Mouse (Mus musculus): ENCODE data around the gene Hapln2. TPM values are rescaled to one million over a fixed set of nuclear protein-coding genes. Genes with fewer than 3 reads are reported as not detected.

Hapln2 gene
- total RNA-seq (2021): not detected
- long read RNA-seq, experiment 1: 0 reads
- long read RNA-seq, experiment 2: 0 reads

DNA sequence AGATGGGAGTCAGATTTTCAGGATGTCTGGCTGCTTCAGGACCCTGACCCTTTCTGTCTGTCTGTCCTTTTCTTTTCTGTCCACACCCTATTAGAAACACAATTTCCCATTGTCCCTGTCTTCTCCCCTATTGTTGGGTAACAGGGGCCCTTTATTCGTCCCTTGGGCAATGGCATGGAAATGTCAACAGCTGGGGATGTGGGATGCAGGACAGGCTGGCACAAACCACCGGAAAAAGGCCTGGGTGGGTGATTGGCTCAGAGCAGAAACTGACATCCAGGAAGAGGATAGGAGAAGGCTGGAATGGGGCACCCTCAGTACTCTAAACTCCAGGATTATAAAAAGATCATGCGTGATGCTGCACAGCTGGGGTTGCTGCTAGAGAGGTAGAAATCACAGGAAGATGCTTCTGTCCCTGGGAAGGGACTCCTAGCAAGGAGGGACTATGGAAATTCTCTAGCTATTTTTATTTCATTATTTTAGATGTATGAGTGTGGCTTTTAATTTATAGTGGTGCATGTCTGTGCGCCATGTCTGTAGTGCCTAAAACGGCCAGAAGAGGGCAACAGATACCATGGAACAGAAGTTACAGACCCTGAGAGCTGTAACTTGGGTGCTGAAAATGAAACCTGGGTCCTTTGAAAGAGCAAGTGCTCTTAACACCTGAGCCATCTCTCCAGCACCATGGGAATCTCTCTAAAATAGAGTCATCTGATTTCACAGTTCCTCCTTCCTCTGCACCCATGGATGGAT lies at the start of gene Hapln2:
TSS of gene Hapln2 (minus strand) at position 150 of the 753 bp plus-strand sequence.
- DNase-seq: no peak

DNA sequence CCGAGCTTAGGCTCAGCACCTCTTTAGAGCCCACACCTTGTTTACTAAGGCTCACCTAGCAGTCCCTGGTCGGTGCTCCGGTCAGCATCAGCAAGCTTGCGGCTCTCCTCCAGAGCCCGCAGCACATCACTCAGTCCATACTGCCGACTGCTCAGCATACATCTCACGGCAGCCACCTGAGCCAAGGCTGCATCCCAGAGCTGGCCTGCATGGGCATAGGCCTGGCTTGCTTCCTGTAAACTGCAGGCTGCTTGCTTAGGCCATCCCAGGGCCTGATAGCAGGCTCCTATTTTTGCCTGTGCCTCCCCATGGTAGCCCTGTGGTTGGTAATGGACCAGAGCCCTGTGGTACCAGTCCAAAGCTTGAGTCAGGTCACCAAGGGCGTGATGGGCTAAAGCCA lies 47.4 kb upstream of the Hapln2 start:
- DNase-seq: no peak

DNA sequence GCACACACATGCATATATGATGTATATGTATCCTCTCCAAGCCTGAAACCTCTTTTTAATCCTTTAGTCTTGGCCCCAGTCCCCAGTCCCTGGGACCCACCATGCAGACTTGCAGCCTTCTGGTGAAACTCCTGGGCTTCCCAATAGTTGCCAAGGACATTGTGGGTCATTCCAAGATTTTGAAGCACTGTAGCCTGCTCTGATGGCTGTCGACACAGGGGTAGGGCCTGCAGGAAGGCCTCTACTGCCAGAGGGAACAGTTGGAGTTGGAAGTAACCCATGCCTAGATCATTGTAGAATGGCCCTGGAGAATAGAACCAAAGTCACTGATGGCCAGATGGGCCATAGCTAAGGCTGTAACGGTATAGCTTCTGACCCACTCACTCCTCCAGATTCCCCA lies 47.0 kb upstream of the Hapln2 start:
- DNase-seq: no peak

DNA sequence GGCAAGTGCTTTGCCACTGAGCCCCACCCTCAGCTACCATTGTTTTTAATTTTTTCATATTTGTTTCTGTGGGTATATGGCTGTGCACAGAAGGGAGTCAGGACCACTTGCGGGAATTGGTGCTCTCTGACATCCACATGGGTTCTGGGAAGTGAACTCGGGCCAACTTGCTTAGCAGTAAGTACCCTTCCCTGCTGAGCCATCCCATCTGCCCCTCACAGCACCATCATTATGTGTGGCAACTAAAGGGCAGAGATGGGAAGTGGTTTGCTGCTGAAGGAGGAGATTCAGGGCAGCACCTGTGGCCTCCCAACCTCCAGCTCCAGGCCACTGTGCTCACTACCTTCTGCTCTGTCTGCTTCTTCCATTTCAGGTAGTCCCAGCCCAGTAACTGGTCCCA lies 46.2 kb upstream of the Hapln2 start:
- DNase-seq: no peak

DNA sequence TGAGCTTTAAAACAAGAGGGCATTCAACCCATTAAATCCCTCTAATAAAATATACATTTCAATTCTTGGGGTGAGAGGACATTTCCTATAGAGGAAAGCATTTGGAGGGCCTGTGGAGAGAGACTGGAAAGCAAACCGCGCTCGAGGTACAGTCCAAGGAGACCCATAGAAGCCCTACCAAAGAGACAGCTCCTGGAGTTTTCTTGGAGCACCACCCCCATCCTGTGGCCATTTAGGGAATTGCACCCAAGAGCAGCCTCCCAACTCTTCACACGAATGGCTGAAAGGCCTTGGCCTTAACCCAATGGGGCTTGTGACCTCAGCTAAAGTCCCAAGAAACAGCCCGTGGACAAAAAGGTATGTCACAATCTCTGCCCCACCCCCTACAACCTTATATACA lies 44.4 kb upstream of the Hapln2 start:
- peak; percentile 87 for DNase-seq

DNA sequence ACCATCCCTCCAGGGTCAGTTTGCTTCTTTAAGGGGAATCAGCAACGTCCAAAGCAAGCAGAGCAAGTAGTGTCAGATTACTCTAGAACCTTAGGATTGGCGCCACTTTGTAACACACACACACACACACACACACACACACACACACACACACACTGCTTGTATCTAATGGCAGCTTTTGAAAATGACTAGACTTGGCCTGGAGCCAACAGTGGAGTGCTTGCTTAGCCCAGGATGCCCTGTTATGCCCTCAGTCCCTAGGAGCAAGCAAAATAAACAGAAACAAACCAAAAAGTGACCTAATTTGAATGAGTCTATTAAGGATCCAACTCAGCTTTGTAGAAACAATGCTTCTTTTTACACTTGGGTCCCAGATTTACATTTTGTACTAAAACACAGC lies 41.0 kb upstream of the Hapln2 start:
- DNase-seq: no peak

DNA sequence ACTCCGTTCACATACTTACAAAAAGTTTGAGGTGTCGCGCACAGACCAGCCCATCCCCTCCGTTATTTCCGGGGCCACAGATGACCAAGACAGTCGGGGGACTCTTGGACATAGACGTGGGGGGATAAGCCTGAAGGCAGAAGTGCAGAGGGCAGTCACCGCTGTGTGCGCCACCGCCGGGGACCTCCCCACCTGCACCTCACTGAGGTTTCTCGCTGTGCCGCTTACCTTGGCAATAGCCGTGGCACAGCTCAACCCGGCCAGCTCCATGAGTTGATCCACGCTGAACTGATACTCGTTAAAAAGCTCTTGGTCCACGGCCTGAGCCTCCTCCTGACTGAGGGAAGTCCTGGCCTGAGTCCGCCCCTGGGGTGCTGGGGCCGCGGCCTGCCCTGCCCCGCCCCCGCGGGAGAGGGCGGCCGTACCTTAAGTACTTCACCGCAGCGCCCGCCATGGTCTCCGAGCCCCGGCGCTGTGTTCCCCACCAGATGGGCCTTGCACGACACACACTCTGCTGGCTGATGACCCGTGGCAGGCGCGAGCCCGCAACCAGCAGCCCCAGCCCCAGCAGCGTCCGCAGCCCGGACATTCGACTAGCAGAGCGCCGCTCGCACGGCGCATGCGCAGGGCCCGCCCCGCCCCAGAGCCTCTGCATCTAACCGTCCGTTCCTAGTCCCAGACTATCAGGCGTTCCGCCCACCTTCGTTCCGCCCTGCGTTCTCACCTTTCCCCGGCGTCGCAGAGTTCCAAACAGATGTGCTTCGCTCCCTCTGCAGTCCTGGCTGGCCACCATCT lies 30.7 kb upstream of the Hapln2 start, which contains the start of gene Naxe:
TSS of gene Naxe (minus strand) at position 594 of the 795 bp plus-strand sequence.
- peak; percentile 91 to 94 for DNase-seq

DNA sequence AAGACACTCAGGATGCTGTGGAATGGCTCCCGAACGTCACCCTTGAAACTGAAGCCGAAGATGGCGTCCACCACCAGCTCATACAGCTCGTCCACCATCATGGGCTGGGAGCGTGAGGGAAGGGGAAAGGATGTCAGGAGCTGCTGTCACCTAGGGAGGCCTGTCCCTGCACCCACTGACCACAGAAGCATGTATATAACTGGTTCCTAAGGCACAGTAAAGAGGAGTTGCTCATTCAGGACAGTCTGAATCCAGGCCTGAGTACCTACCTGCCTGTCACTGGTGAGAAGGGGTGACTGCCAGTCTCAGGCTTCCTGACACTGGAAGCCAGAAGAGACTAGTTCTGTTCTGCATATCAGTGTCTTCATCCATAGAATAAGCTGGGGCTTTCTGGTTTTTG lies 29.6 kb upstream of the Hapln2 start:
- no peak for DNase-seq

DNA sequence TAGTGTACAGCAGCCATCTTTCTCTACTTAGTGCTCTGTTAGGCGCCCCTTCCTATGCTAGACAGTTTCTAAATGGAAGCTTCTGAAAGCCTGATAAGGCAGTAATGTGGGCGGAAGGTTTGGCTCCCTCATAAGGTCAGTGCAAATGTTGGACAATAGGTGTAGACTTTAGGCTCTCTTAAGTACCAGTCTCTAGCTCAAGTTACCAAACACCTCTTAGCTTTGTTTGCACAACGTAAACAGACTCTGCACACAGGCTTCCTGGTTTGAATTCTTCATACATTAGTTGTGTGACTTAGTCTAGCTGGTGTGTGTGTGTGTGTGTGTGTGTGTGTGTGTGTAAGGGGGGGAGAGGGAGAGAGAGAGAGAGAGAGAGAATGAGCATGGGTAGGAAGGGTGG lies 22.1 kb upstream of the Hapln2 start:
- DNase-seq: no peak

DNA sequence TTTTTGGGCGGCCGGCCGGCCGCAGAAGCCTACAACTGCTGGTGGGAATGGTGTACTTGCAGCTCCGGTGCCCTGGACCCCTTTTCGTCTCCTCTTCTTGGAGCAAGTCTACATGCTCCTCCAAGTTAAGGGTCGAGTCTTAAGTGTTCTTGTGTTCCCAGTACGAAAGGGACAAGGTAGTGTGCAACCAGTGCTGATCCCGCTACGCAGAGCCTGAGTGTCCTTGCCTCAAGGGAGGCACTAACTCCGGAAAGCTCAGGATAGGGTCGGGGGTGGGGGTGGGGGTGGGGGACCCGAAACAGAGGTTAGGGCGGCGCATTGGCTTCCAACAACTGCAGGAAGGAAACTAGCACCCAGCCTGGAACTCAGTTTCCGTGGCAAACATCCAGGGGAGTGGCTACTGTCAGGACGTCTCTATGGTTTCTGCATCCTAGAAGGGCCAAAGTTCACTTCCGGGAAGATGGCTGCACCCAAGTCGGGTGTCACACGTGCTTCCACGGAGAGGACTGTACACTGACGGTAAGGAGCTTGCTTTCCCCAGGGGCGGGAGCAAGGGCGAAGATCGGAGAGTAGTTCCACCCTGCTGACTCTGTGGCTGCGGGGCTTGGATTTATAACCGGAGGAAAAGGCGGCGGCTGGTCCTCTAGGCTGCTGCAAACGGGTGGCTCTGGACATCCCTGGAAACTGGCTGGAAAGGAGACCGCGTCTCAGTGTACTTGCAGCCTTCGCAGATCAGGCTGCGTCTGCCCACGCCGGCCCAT lies 15.5 kb upstream of the Hapln2 start, which contains the start of gene Gpatch4:
TSS of gene Gpatch4 (plus strand) at position 448 of the 761 bp plus-strand sequence.
- DNase-seq: peak; percentile 85 to 91

DNA sequence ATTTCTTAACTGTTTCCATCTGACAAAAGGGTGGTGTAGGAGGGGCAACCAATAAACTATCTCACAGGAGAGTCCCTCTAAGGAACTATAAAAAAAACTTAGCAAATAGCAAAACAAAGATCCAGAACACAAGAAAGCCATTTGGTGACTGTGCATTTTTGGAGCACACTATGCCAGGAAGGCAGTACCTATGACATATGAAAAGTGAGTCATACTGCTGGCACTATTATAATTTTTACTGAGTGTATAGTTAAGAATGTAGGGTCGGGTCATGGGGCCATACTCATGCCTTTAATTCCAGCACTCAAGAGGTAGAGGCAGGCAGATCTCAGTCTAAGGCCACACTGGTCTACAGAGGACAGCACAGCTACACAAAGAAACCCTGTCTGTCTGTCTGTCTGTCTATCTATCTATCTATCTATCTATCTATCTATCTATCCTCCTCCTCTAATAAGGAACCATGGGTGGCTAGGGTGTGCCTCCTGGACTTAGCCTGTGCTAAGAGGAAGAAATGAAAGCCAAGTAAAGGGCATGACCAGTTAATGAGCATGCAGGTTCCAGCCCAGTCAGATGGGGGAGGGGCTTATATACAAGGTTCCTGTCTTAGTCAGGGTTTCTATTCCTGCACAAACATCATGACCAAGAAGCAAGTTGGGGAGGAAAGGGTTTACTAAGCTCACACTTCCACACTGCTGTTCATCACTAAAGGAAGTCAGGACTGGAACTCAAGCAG lies 8.3 kb upstream of the Hapln2 start:
- no peak for DNase-seq

DNA sequence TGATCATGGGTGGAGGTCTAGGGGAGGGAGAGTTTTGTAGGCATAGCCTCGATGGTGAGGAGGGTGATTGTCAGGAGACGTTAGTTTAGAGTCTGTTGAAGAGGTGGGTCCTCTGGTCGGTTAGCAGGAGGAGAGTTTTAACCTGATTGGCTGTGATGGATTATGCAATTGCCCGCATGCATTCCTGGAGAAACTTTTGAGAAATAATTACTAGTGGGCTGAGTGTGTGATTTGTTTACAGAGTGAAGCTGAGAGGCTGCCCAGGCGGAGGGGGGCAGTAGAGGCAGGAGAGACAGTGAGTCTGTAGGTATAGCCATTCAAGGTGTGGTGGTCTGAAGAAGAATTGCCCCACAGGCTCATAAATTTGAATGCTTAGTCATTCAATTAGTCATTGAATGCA lies 6.1 kb upstream of the Hapln2 start:
- no peak for DNase-seq

DNA sequence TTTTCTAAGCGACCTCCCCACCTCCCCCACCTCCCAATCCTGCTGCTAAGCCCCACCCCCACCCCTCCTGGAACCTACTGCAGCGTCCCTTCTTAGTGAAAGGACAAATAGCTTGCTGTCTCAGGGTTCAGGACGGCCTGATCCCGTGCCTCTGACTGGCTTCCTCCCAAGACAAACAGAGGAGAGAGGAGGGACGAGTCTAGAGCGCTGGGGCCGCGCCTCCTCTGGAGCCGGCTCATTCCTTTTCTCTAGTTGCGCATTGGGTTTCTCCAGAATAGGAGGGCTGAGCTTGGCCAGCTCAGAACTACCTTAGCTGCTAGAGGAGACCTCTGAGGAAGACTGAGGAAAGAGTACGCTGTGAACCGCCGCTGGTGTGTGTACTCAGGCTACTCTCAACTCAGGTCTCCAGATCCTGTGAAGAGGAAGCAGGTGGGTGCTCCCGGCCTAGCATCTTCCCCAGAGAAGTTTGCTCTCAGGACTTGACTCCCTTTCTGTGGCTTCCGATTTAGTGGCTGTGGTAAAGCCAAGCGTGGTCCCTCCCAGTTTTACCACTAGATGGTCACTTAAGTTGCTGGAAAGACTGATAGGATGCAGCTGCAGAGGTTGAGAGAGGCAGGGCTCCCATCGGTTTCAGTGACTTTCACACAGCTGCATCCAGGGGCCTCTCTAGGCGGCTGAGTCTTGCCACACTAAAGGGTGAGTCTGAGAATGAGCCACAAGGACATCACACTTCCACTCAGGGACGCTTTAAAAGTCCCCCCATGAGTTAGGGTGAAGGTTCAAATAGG lies 3.4 kb upstream of the Hapln2 start:
- peak; percentile 63 to 76 for DNase-seq

DNA sequence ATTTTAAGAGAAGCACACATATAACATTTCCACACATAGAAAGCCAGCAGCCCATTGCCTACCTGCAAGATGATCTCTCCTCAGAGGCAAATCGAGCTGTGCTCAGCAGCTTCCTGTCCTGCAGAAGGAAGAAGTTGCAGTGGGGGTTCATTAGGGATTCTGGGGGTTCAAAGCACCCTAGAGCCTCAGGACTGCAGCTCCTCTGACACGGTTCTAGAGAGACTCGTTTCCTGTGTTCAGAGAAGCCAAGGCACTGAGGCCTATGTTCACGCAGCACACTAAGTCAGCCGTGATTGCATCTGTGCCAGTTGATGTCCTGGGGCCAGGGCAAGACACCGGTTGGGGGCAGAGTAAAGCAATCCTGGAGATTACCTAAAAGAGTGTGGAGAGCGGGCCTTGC lies 560 bp downstream of the Hapln2 start:
- no peak for DNase-seq

DNA sequence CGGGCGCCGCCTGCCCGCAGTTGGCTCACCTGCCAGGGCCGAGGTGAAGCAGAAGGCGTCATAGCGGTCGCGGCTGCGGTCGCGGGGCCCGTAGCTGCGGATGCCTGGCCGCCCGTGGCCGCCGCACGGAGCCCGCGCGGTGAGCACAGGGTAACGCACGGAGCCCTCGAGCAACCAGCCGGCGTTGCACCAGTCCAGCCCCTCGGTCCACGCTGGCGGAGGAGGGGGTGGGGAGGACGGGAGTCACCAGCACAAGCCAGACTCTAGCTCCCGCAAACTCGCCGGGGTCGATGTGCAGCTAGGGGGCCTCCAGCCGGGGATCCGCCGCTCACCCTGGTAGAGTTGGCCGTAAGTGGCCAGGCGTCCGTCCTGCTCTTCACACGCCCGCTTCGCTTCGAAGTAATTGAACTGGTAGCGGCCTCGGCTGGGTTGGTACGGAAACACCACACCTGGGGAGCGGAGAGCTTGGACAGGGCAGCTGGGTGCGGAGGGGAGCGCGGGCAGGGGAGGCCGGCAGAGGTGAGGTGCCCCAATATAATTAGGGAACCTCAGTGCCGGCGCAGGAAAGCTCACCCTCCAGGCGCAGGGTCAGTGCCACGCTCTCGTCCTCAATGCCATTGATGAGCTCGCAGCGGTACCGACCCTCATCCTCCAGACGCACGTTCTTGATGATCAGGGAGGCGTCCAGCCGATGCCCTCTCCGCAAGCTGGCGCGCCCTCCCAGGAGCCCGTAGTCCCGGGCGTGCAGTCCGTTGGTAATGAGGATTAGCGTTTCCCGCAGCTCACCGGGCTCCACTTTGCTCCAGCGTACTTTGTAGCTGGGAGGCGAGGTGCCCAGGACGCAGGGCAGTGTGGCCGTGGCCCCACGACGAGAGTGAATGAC lies 4.0 kb downstream of the Hapln2 start:
- DNase-seq: no peak

DNA sequence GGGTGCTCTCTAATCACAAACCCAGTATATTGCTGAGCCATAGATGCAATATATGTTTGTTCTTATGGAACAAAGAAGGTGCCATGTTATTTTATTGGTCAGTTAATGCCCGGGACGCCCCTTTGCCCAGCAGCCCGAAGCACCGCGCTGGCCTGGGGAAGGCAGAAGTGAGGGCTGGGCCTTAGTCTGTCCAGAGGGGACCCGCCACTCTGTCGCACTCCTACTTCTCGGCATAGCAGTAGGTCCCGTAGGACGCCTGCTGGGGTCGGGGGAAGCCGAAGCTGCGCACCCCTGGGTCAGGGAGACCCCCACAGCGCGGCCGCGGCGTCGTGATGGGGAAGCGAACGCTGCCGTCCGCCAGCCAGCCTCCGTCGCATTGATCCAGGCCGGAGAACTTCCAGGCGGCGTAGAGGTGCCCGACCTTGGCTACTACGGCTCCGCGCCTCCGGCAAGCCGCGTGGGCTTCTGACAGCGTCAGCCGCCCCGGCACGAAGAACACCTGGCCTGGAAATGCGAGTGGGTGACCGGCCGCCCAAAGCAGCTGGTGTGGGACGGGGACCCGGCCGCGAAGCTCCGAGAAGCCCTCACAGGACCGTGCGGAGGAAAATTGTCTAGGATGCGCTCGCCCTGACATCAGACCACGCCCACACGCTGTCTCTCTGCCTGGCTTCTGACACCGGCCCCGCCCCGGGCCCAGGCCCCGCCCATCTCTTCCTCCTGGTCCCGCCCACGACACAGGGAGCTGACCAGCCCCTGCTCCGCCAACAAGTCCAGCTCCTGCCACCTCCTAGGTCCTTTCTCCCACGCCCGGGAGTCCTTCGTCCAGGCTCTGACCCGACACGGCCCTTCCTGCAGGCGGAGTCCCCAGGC lies 4.8 kb downstream of the Hapln2 start:
- DNase-seq: peak; percentile 96 to 98

DNA sequence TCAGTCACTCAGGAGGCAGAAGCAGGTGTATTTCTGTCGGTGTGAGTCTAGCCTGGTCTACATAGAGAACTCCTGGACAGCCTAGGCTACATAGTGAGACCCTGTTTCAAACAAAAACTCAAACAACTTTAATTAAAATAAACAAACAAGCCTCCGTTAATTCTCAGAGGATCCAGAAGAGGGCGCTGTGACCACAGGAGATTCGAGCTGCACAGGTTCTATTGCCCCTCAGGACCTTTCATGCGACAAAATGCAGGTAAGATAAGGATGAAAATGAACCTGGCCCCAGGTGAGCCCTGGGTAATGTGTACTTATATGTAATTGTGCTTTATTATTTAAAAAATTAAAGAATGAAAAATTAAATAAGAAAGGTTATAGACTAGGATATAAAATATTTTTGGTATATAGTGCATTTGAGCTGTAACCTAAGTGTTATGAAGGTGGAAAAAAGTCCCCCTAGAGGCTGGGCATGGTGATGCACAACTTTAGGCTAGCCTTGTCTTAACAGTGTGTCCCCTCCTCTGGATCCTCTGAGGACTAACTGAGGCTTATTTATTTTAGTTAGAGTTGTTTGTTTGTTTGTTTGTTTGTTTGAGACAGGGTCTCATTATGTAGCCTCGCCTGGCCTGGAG lies 16.6 kb downstream of the Hapln2 start:
- peak; percentile 16 to 54 for DNase-seq

All from adrenal gland, postnatal 36 days (tissue).